Mouse (Mus musculus) brain, embryonic 14.5 days (tissue): ENCODE data around the gene Sox13.

ENCODE experiments used
- CTCF ChIP-seq: fragments of 200-500 bp; IDR thresholded peaks from 2 replicates; pipeline ENCODE4 v1.5.1; 2012; ENCODE audit warnings: inconsistent platforms, mild to moderate bottlenecking, moderate library complexity, borderline replicate concordance; ENCODE audit not compliant: insufficient read depth, insufficient read length; ENCODE audit errors: extremely low read depth
- POLR2A ChIP-seq: fragments of 200-500 bp; IDR thresholded peaks from 2 replicates; pipeline ENCODE4 v1.6.1; 2012; ENCODE audit warnings: mild to moderate bottlenecking, inconsistent platforms, borderline replicate concordance; ENCODE audit not compliant: poor library complexity, insufficient read depth, insufficient read length, severe bottlenecking; ENCODE audit errors: extremely low read depth

DNA sequence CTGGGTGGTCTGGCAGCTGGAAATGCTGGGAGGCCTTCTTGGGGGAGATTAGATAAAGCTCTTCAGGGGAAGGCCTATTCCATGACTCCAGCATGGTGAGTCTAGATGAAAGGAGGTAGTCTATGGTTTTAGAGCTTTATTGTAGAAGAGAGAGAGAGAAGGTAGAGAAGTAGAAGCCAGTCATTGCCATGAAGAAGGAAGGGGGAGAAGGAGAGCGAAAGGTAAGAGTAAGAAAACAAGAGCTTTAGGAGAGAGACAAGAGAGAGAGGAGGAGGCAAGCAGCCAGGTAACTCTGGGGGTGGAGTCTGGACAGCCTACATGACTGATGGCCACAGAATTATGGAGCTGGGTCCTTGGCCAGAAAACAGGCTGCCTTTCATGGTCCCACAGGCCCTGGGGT, 74.0 kb downstream of the Sox13 start, which contains the start of gene Ren1:
- TF ChIP-seq CTCF = no peak
- TF ChIP-seq POLR2A = no peak
